Mouse (Mus musculus): ENCODE measurements at regions not wholly inside any gene's neighbourhood (a gene's known extent, or its start where the extent isn't known, plus 50 kb on each side); places are given as distances from the start of the nearest gene placed in this dataset.
"Not testable (repeated sequence)": the region's sequence is repeated elsewhere in the genome, so short reads cannot be mapped to it uniquely, and the experiment has no call there.

DNA sequence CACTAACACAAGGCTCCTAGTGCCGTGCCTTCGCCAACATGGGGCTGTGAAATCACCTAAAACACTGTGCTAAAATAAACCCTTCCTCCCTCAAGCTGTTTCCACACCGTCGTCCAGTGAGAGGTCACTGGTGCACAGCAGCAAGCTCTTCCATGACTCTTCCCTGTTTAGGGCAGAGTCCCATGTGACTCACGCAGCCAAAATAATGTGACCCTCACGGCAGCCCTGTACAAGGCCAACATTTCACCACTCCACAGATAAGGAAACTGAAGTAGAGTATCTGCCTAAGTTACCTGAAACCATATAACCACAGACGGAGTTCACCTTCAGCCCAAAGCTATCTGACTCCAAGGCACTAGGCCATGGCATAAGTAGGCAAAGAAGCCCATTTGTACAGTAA, 173.4 kb downstream of the Tomm20 start:
- no peak for DNase-seq

GRCm38 (mm10) chr8:126770374-126770773, 175.3 kb downstream of the Tomm20 start:
- DNase-seq: not testable (repeated sequence)

DNA sequence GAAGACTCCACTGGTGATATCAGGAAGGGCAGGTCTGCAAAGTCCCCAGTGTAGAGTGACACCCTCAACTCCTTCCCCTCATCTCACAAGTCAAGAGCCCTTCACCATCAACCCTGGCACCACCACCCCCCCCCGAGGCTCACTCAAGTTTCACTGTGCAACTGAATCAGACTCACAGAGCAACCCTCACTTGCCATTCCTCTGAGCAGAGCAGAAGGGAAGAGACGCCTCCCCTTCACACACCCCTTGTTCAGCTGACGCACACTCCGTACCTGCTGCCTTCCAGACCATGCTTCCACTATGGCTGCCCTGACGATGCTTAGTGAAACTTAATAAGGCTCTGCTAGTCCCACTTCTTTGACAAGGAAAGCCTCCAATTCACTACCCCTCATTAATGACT, 174.4 kb upstream of the Irf2bp2 start:
- no peak for DNase-seq

DNA sequence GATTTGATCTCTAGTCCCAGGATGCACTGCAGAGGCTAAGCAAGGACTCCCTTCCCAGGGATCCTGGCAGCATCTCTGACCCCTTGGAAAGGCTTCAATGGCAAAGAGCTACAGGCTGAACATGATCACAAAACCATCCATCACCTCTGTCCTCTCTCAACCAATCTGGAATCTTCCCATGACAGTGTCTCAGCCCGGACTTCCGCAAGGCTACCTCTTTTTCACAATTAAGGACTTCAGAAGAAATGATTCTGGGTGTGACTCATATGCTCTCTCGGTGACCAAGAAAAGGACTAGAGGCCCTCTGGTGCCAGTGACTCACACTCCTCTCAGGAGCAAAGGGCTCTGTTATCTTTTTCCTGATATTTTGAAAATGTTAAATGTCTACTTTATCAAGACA, 173.6 kb upstream of the Irf2bp2 start:
- no peak for DNase-seq

- DNase-seq: no peak
These were observed 172.0 kb upstream of the Irf2bp2 start for GRCm38 (mm10) chr8:126765693-126766238.

DNA sequence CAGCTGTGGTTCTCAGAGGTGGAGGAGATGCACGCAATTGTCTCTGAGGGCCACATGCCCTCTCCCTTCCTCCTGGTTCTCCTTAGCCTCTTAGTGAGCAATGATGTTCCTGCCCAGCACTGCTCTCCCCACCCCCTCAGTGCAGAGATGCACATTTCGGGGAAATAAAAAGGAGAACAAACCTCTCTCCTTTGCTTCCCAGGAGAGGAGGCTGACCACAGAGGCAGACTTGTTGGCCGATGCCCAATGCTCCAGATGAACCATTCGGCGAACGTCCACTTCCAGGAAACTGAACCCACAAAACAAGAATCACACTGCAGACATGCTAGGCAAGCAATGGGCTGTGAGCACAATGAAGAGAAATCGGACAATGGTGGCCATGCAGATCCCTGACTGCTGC, 169.8 kb upstream of the Irf2bp2 start:
- no peak for DNase-seq

- peak; percentile 31 for DNase-seq
These were observed 165.9 kb upstream of the Irf2bp2 start for GRCm38 (mm10) chr8:126759711-126760110.

- no peak for DNase-seq
These were observed 165.2 kb upstream of the Irf2bp2 start for GRCm38 (mm10) chr8:126758951-126759350.

DNA sequence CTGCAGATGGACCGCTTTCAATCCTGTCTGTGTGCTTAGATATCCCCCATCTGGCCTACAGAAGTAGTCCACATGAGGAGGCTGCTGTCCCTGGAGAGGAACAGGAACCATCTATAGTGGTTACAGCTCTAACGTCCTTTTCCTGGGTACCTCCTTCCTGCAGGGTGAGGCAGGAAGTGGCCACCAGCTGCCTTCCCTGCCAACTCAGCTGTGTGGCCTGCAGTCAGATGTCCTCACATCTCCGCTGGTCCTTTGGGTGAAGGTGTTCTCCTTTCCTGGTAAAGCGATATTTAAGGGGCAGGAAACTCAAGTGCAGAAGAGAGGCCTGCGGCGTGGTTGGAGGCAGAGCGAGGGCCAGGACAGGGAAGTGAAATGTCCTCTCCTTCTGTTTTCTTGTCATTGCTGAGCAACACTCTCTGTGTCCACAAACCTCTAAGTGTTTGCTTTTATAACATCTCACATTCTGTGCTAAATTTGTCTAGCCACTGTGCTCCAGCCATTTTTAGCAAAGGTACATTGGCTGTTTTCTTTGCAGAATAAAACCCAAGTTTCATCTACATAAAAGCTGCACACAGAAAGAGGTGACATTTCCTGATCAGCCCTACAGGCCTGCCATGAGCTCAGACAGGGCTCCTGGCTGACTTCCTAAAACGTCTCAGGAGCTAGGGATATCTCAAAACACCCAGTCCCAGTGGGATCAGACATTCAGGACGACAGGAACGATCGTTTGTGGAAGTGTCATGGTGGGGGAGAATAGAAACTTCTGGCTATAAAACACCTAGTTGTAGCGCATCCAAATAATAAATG, 164.4 kb upstream of the Irf2bp2 start:
- DNase-seq: peak; percentile 53

GRCm38 (mm10) chr8:126756300-126757097, 162.7 kb upstream of the Irf2bp2 start:
- peak; percentile 34 for DNase-seq

DNA sequence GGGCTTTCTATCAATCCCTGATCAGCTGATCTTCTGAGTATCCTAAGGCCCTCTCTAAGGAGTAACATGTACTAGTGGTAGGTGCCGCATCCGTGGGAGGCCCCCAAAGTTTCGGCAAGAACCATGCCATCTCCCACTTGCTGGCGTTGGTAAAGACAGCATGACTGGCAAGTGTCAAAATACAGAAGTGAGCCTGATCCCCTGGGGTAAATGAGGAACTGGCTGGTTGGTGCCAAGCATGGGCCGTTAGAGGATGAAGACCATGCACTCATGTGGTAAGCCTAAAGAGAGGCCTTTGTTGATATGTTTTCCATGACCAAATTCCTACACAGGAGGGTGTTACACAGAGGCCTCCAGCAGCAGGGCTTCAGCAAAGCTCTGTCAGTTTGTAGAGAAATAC, 161.9 kb upstream of the Irf2bp2 start:
- no peak for DNase-seq

- no peak for DNase-seq
These were observed 160.6 kb upstream of the Irf2bp2 start for GRCm38 (mm10) chr8:126754361-126754809.

DNA sequence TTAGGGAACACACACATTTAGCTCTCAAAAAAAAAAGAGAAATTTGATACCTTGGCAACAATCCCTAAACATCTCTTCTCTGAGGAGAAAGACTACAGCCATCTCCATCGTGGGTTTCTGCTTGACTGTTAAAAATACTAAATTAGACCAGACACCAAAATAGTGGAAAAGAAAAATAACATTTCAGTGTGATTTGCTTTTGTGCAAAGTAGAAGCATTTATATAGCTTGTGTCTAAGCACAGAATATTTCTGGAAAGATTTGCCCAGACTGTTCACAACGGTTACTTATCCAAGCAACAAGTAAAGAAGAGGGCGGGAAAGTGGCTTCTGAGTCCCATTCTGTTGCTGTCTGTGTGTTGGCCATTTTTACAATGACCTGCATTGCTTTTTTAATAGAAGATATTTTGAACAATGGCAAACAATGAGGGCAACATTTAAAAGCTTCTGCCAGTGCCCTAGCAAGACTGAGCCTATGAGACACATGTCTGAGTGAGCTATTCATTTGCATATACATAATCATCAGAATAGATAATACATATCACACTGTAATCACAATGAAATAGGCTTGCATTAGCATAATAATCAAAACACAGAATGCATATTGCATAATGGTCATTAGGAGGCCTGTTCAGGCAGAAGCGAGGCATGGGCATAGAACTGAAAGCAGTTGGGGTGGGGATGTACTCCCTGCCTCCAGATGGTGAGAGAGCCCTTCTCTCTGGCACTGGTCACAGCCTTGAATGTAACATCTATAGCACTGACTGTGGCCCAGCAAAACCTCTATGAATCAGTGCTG, 159.5 kb upstream of the Irf2bp2 start:
- no peak for DNase-seq

- no peak for DNase-seq
These were observed 157.8 kb upstream of the Irf2bp2 start for GRCm38 (mm10) chr8:126751416-126752140.

- no peak for DNase-seq
These were observed 152.4 kb upstream of the Irf2bp2 start for GRCm38 (mm10) chr8:126745992-126746775.

GRCm38 (mm10) chr8:126744747-126745382, 151.1 kb upstream of the Irf2bp2 start:
- DNase-seq: no peak

DNA sequence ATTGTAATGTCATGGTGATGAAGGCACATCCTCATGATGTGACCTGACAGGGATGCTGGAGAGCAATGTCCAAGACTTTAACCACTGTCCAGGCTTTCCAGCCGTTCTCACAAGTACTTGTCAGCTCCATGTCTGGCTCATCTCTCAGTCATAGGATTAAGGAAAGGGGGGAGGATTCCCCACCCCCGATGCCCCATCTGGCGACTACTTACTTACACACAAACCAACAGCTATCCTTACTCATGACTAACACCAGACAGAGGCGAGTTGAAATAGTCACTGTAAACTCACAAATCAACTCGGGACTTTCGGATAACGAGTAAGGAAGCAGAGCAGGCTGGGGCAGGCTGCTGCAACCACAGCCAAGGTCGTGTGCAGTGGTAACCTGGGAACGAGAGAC, 149.5 kb upstream of the Irf2bp2 start:
- no peak for DNase-seq

DNA sequence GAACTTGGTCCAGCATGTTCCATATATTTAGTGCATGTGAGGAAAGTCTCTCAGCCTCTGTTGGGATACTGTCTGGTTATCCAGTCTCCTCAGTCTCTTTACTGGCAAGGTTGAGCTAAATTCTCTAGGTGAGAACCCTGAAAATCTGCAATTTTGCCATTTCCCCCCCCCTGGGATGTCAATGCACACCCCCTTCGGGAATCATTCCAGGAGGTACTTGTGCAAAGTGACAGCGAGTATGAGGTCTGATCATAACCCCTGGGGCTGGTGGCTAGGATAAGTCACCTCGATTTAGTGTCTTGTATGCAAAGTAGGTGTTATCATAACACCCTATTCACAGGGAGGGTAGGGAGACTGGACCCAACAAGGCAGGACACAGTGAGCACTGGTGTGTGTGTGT, 148.3 kb upstream of the Irf2bp2 start:
- no peak for DNase-seq

DNA sequence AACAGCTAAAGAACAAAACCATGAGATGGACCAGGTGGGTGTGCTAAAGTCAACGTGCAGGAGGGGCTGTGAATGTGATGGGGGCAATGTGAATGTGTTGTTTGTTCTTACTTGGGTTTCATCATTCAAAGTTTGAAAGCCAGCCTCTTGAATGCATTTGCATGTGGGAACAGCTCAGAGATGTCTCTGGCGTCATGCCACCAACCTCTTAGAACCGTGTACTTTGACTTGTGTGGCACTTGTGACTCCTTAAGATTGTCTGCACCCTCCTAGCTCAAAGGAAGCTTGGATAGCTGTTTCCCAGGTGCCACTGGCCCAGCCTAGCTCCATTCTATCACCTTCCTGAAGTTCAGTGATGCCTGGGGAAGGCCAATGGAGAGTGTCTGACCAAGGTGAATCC, 147.2 kb upstream of the Irf2bp2 start:
- DNase-seq: peak; percentile 83

- DNase-seq: no peak
These were observed 146.0 kb upstream of the Irf2bp2 start for GRCm38 (mm10) chr8:126739768-126740167.

GRCm38 (mm10) chr8:126737032-126737431, 143.2 kb upstream of the Irf2bp2 start:
- DNase-seq: no peak
